Mouse (Mus musculus): Measurements from ENCODE around the gene Frs3. TPM values are rescaled to one million over a fixed set of nuclear protein-coding genes. Genes with fewer than 3 reads are reported as not detected.

Frs3 gene
- polyA plus RNA-seq, 1 experiment from 2014 or later, result 11.8 TPM

GRCm38 (mm10) chr17:47671988-47672310, 16.9 kb upstream of the Frs3 start:
- Histone ChIP-seq H3K36me3 (ENCODE audit: poor library complexity, severe bottlenecking) (peaks cover 27% of the 10 kb centered on the region), H3K4me2 (peak overlapping the region; percentile 64), H3K27me3 (peaks cover 27% of the 10 kb centered on the region), H3K9me3 (replicated peaks) (no peaks in the 10 kb centered on the region), H3K4me1 (peaks cover 18% of the 10 kb centered on the region), H3K9ac (peak overlapping the region; percentile 58), H3K4me3 (peak overlapping the region; percentile 32), H3K27ac (no peak overlapping the region)
- ATAC-seq, result peak; percentile 37; the same call in 1 of the 2 replicates
- WGBS, result 15% methylated on average over 14 of the region's 14 CpGs

- H3K36me3 ChIP-seq (ENCODE audit: poor library complexity, severe bottlenecking), result peaks cover 28% of the 10 kb centered on the region
- peak; percentile 52 for ATAC-seq
- WGBS, result 6% methylated on average over 57 of the region's 68 CpGs
- peak overlapping the region; percentile 58 for H3K9ac ChIP-seq
- H3K27ac ChIP-seq, result no peak overlapping the region
- H3K4me1 ChIP-seq, result peaks cover 18% of the 10 kb centered on the region
- H3K4me2 ChIP-seq, result peak overlapping the region; percentile 64
- no peaks in the 10 kb centered on the region for H3K9me3 ChIP-seq (replicated peaks)
- peaks cover 27% of the 10 kb centered on the region for H3K27me3 ChIP-seq
- H3K4me3 ChIP-seq, result peak overlapping the region; percentile 32
These were observed 16.3 kb upstream of the Frs3 start for GRCm38 (mm10) chr17:47672311-47673111.

- Histone ChIP-seq H3K27me3 (peaks cover 16% of the 10 kb centered on the region), H3K9me3 (replicated peaks) (no peaks in the 10 kb centered on the region), H3K4me1 (peaks cover 11% of the 10 kb centered on the region), H3K9ac (peak overlapping the region; percentile 12; the same call in 1 of the 2 replicates), H3K36me3 (ENCODE audit: poor library complexity, severe bottlenecking) (peaks cover 67% of the 10 kb centered on the region), H3K4me2 (no peak overlapping the region), H3K4me3 (no peak overlapping the region), H3K27ac (no peak overlapping the region)
- no peak; the same call in 1 of the 2 replicates for ATAC-seq
- WGBS, result 19% methylated on average over 9 of the region's 9 CpGs
These were observed 12.2 kb upstream of the Frs3 start for GRCm38 (mm10) chr17:47676581-47676980.

GRCm38 (mm10) chr17:47678238-47678637, 10.6 kb upstream of the Frs3 start:
- Histone ChIP-seq H3K36me3 (ENCODE audit: poor library complexity, severe bottlenecking) (peaks cover 77% of the 10 kb centered on the region), H3K4me1 (no peaks in the 10 kb centered on the region), H3K9ac (no peak overlapping the region), H3K4me3 (no peak overlapping the region), H3K27ac (no peak overlapping the region), H3K4me2 (no peak overlapping the region), H3K27me3 (peaks cover 2% of the 10 kb centered on the region; the same call in 1 of the 2 replicates), H3K9me3 (replicated peaks) (no peaks in the 10 kb centered on the region)
- ATAC-seq, result no peak
- 91% methylated on average over 5 of the region's 5 CpGs for WGBS

GRCm38 (mm10) chr17:47678702-47679101, 10.1 kb upstream of the Frs3 start:
- Histone ChIP-seq H3K9me3 (replicated peaks) (no peaks in the 10 kb centered on the region), H3K27me3 (no peaks in the 10 kb centered on the region), H3K4me2 (no peak overlapping the region), H3K4me3 (no peak overlapping the region), H3K9ac (no peak overlapping the region), H3K27ac (no peak overlapping the region), H3K4me1 (no peaks in the 10 kb centered on the region), H3K36me3 (ENCODE audit: poor library complexity, severe bottlenecking) (peaks cover 78% of the 10 kb centered on the region)
- 87% methylated on average over 5 of the region's 5 CpGs for WGBS
- no peak for ATAC-seq

GRCm38 (mm10) chr17:47682836-47683235, 6.0 kb upstream of the Frs3 start:
- no peaks in the 10 kb centered on the region for H3K9me3 ChIP-seq (replicated peaks)
- H3K36me3 ChIP-seq (ENCODE audit: poor library complexity, severe bottlenecking), result peaks cover 80% of the 10 kb centered on the region
- no peaks in the 10 kb centered on the region for H3K27me3 ChIP-seq
- H3K9ac ChIP-seq, result no peak overlapping the region
- H3K4me1 ChIP-seq, result peaks cover 16% of the 10 kb centered on the region
- no peak overlapping the region for H3K27ac ChIP-seq
- ATAC-seq, result no peak
- WGBS, result 86% methylated on average over 4 of the region's 4 CpGs
- H3K4me2 ChIP-seq, result no peak overlapping the region
- H3K4me3 ChIP-seq, result no peak overlapping the region

GRCm38 (mm10) chr17:47687409-47688343, 1.2 kb upstream of the Frs3 start:
- H3K9me3 ChIP-seq (replicated peaks), result no peaks in the 10 kb centered on the region
- peak overlapping the region; percentile 82 for H3K4me3 ChIP-seq
- H3K27ac ChIP-seq, result peak overlapping the region; percentile 72
- ATAC-seq, result peak; percentile 92
- peaks cover 34% of the 10 kb centered on the region for H3K36me3 ChIP-seq (ENCODE audit: poor library complexity, severe bottlenecking)
- peak overlapping the region; percentile 84 for H3K9ac ChIP-seq
- H3K27me3 ChIP-seq, result no peaks in the 10 kb centered on the region
- H3K4me2 ChIP-seq, result peak overlapping the region; percentile 94
- H3K4me1 ChIP-seq, result peaks cover 27% of the 10 kb centered on the region
- WGBS, result 1% methylated on average over 70 of the region's 70 CpGs

GRCm38 (mm10) chr17:47688344-47688607, 554 bp upstream of the Frs3 start, which contains the start of gene Tomm6:
Gene Tomm6, minus strand, starts transcription at chr17:47688386.
- H3K4me3 ChIP-seq, result peak within 1 kb of the TSS; percentile 82
- H3K36me3 ChIP-seq (ENCODE audit: poor library complexity, severe bottlenecking), result peaks cover 28% of the 10 kb centered on the region
- H3K9me3 ChIP-seq (replicated peaks), result no peaks in the 10 kb centered on the region
- H3K27me3 ChIP-seq, result peaks cover 5% of the 10 kb centered on the region
- peak within 1 kb of the TSS; percentile 94 for H3K4me2 ChIP-seq
- peaks cover 27% of the 10 kb centered on the region for H3K4me1 ChIP-seq
- no peak for ATAC-seq
- H3K27ac ChIP-seq, result peak within 1 kb of the TSS; percentile 72
- peak within 1 kb of the TSS; percentile 84 for H3K9ac ChIP-seq
- WGBS, result 0% methylated on average over 9 of the region's 9 CpGs

GRCm38 (mm10) chr17:47689894-47690293, 1.1 kb downstream of the Frs3 start:
- H3K9me3 ChIP-seq (replicated peaks), result no peaks in the 10 kb centered on the region
- peak overlapping the region; percentile 94 for H3K4me2 ChIP-seq
- peaks cover 14% of the 10 kb centered on the region for H3K27me3 ChIP-seq
- H3K4me3 ChIP-seq, result peak overlapping the region; percentile 82; the same call in 1 of the 2 replicates
- no peak overlapping the region for H3K27ac ChIP-seq
- H3K4me1 ChIP-seq, result peaks cover 35% of the 10 kb centered on the region
- 79% methylated on average over 8 of the region's 8 CpGs for WGBS
- no peak for ATAC-seq
- H3K36me3 ChIP-seq (ENCODE audit: poor library complexity, severe bottlenecking), result peaks cover 12% of the 10 kb centered on the region; the same call in 1 of the 2 replicates
- peak overlapping the region; percentile 84; the same call in 1 of the 2 replicates for H3K9ac ChIP-seq

- H3K9ac ChIP-seq, result no peak overlapping the region
- WGBS, result 91% methylated on average over 3 of the region's 3 CpGs
- no peaks in the 10 kb centered on the region for H3K9me3 ChIP-seq (replicated peaks)
- H3K27ac ChIP-seq, result no peak overlapping the region
- no peak overlapping the region for H3K4me3 ChIP-seq
- ATAC-seq, result no peak
- H3K36me3 ChIP-seq (ENCODE audit: poor library complexity, severe bottlenecking), result no peaks in the 10 kb centered on the region
- H3K4me1 ChIP-seq, result peaks cover 32% of the 10 kb centered on the region
- H3K27me3 ChIP-seq, result peaks cover 14% of the 10 kb centered on the region
- H3K4me2 ChIP-seq, result no peak overlapping the region
These were observed 2.8 kb downstream of the Frs3 start for GRCm38 (mm10) chr17:47691650-47692049.

GRCm38 (mm10) chr17:47693671-47694441, 5.0 kb downstream of the Frs3 start:
- no peak for ATAC-seq
- peaks cover 24% of the 10 kb centered on the region for H3K4me1 ChIP-seq
- H3K4me2 ChIP-seq, result peak overlapping the region; percentile 76
- 0 out of 2 replicates have a peak, but pooled peaks cover under 1% of the 10 kb centered on the region for H3K36me3 ChIP-seq (ENCODE audit: poor library complexity, severe bottlenecking)
- peak overlapping the region; percentile 58 for H3K9ac ChIP-seq
- no peaks in the 10 kb centered on the region for H3K9me3 ChIP-seq (replicated peaks)
- H3K4me3 ChIP-seq, result peak overlapping the region; percentile 76
- WGBS, result 33% methylated on average over 13 of the region's 13 CpGs
- H3K27ac ChIP-seq, result no peak overlapping the region
- H3K27me3 ChIP-seq, result peaks cover 14% of the 10 kb centered on the region

- Histone ChIP-seq H3K27me3 (peaks cover 14% of the 10 kb centered on the region), H3K9me3 (replicated peaks) (no peaks in the 10 kb centered on the region), H3K27ac (peak within 1 kb of the TSS; percentile 40; the same call in 1 of the 2 replicates), H3K9ac (peak within 1 kb of the TSS; percentile 85), H3K4me1 (peaks cover 21% of the 10 kb centered on the region), H3K36me3 (ENCODE audit: poor library complexity, severe bottlenecking) (0 out of 2 replicates have a peak, but pooled peaks cover 4% of the 10 kb centered on the region), H3K4me3 (peak within 1 kb of the TSS; percentile 76), H3K4me2 (peak within 1 kb of the TSS; percentile 76)
- no peak for ATAC-seq
- WGBS, result 4% methylated on average over 3 of the region's 3 CpGs
These were observed 5.4 kb downstream of the Frs3 start, which contains the start of gene Gm21981 for GRCm38 (mm10) chr17:47694442-47694502. Gene Gm21981, minus strand, starts transcription at chr17:47694455.
